Mouse (Mus musculus) E14TG2a.4 (cell line): ENCODE measurements around the gene Rffl.
A peak's percentile ranks its signal among the peaks of the same experiment; 100 is the strongest.

ENCODE experiments used
- CTCF ChIP-seq: conservative IDR thresholded peaks from 2 replicates; pipeline ENCODE4 v1.5.1; 2014; ENCODE audit warnings: low read length
- NANOG ChIP-seq: IDR thresholded peaks from 2 replicates; pipeline ENCODE4 v1.6.1; 2014; ENCODE audit warnings: borderline replicate concordance, low read length, mixed read lengths
- POU5F1 ChIP-seq: IDR thresholded peaks from 2 replicates; pipeline ENCODE4 v1.6.1; 2014; ENCODE audit warnings: low read length, borderline replicate concordance

- peak; percentile 95 for TF ChIP-seq CTCF
- TF ChIP-seq NANOG, result no peak
- no peak for TF ChIP-seq POU5F1
Observed at GRCm38 (mm10) chr11:82819350-82819749, 51.7 kb downstream of the Rffl start.
